Mouse (Mus musculus): ENCODE results near the gene Olfr788. TPM values are rescaled to one million over a fixed set of nuclear protein-coding genes. Genes with fewer than 3 reads are reported as not detected.

Olfr788 gene
- not detected for polyA plus RNA-seq (2021)

DNA sequence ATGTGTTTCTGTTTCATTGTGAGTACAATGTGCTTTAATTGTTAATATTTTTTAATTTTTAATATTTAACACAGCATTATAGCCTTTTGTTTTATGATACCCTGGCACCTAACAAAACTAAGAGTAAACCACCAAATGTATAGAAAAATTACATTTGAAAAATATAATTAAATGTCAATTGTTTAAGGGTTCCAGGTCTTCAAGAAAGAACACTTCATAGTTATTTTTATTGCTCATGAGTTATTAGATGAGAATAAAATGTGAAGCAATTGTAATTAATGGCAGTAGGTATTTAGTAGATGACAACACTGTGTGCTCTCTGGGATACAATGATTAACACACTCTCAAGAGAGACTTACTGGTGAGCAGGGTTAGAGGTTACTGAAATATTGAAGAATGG, at the start of gene Olfr788:
TSS of gene Olfr788 (plus strand) at position 301 of the 400 bp plus-strand sequence.
- DNase-seq (ENCODE audit: low read depth, low spot score) (no peak), ATAC-seq (no peak)
- TF ChIP-seq CTCF (IDR thresholded peaks at IDR 0.05) = no peak
- peaks cover 3% of the 10 kb centered on the region for H3K27me3 ChIP-seq
- in situ Hi-C loops (cut with MboI; ENCODE audit: low pct_unique_long_range_greater_than_20kb) = no loop called here
- CTCF ChIA-PET = no interaction called here
- POLR2A ChIA-PET = no interaction called here

GRCm38 (mm10) chr10:129427006-129427405, 43.8 kb upstream of the Olfr788 start, which contains the start of gene Olfr786:
Gene Olfr786 (plus strand): TSS chr10:129427306.
- in situ Hi-C loops (cut with MboI; ENCODE audit: low pct_unique_long_range_greater_than_20kb) = no loop called here
- H3K27me3 ChIP-seq = no peaks in the 10 kb centered on the region
- TF ChIP-seq CTCF (IDR thresholded peaks at IDR 0.05) = no peak
- DNase-seq (ENCODE audit: low read depth, low spot score) = no peak
- POLR2A ChIA-PET = no interaction called here
- ATAC-seq = no peak
- CTCF ChIA-PET = no interaction called here

DNA sequence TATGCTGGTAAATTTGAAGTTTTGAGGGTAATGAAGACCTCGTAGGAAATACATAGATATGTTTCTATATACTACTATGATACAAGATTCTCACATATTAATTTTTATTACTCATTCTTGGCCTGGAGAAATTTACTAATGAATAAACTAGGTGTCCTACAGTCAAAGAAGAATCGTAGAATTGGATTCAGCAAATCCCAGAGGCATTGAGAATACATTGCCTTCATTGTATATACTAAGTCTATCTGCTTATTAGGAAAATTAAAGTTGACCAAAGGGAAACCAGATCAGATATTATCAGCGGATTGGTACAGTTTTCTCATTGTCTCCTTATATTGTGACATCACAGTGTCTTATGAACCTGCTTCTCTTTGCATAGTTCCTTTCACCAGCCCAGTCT, 9.2 kb upstream of the Olfr788 start, which contains the start of gene Olfr787:
TSS of gene Olfr787 (plus strand) at position 301 of the 400 bp plus-strand sequence.
- in situ Hi-C loops (cut with MboI; ENCODE audit: low pct_unique_long_range_greater_than_20kb) = no loop called here

GRCm38 (mm10) chr10:129473256-129473655, 2.5 kb downstream of the Olfr788 start:
- DNase-seq (ENCODE audit: low read depth, low spot score) (no peak), ATAC-seq (no peak)
- POLR2A ChIA-PET = no interaction called here
- no peak for TF ChIP-seq CTCF (IDR thresholded peaks at IDR 0.05)
- CTCF ChIA-PET = no interaction called here
- in situ Hi-C loops (cut with MboI; ENCODE audit: low pct_unique_long_range_greater_than_20kb) = no loop called here
- H3K27me3 ChIP-seq = no peaks in the 10 kb centered on the region

More for the DNA sequence above, 9.2 kb upstream of the Olfr788 start, which contains the start of gene Olfr787:
- CTCF ChIA-PET = no interaction called here
- DNase-seq (ENCODE audit: low read depth, low spot score) (no peak), ATAC-seq (no peak)
- H3K27me3 ChIP-seq = no peaks in the 10 kb centered on the region
- POLR2A ChIA-PET = no interaction called here
- TF ChIP-seq CTCF (IDR thresholded peaks at IDR 0.05) = no peak

- DNase-seq (ENCODE audit: low read depth, low spot score) (no peak), ATAC-seq (no peak)
- in situ Hi-C loops (cut with MboI; ENCODE audit: low pct_unique_long_range_greater_than_20kb) = no loop called here
- no peak for TF ChIP-seq CTCF (IDR thresholded peaks at IDR 0.05)
- CTCF ChIA-PET = no interaction called here
- POLR2A ChIA-PET = no interaction called here
- H3K27me3 ChIP-seq = no peaks in the 10 kb centered on the region
Measured at GRCm38 (mm10) chr10:129473723-129474122, 2.9 kb downstream of the Olfr788 start.

DNA sequence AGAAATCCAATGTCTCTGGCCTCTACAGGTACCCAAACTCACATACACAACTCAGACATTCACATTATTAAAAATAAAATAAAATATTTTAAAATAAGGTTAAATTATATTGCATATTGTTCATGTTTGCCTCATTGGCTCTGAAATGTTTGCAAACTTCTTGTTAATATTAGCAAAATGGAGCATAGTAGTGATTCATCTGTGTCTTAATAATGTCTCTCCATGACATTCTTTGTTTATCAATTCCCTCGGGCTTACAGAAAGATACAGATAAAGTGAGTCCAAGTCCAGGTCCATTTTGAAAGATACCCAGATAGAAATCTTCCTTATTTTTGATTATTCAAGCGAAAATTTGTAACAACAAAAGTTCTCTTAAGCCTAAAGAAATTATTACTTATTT, 13.7 kb downstream of the Olfr788 start, which contains the start of gene Olfr789:
TSS of gene Olfr789 (plus strand) at position 301 of the 400 bp plus-strand sequence.
- CTCF ChIA-PET = no interaction called here
- no peak for TF ChIP-seq CTCF (IDR thresholded peaks at IDR 0.05)
- DNase-seq (ENCODE audit: low read depth, low spot score) (no peak), ATAC-seq (no peak)
- in situ Hi-C loops (cut with MboI; ENCODE audit: low pct_unique_long_range_greater_than_20kb) = no loop called here
- H3K27me3 ChIP-seq = no peaks in the 10 kb centered on the region
- POLR2A ChIA-PET = no interaction called here

- no peak for TF ChIP-seq CTCF (IDR thresholded peaks at IDR 0.05)
- ATAC-seq = no peak
- CTCF ChIA-PET = no interaction called here
- no peaks in the 10 kb centered on the region for H3K27me3 ChIP-seq
- in situ Hi-C loops (cut with MboI; ENCODE audit: low pct_unique_long_range_greater_than_20kb) = no loop called here
- POLR2A ChIA-PET = no interaction called here
- no peak for DNase-seq (ENCODE audit: low read depth, low spot score)
Measured at GRCm38 (mm10) chr10:129490101-129490500, 19.3 kb downstream of the Olfr788 start.

DNA sequence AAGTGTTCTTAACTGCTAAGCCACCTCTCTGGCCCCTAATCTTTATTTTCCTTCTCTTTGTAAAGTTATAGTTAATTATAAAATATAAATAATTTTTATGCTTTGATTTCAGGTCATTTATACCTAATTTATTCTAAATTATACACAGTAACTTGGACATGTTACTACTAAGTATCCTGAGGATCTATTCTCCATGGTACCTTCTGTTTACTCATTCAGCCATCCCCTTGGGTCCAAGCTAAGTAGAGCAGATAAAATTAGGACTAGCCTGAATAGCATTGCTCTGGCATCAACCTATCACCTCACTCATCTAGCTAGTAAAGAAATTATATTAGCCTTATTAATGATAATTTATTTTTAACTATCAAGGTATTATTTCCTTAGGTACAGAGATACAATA, 27.4 kb downstream of the Olfr788 start, which contains the start of gene Olfr790:
TSS of gene Olfr790 (plus strand) at position 301 of the 400 bp plus-strand sequence.
- DNase-seq (ENCODE audit: low read depth, low spot score) (no peak), ATAC-seq (no peak)
- POLR2A ChIA-PET = no interaction called here
- CTCF ChIA-PET = no interaction called here
- no peaks in the 10 kb centered on the region for H3K27me3 ChIP-seq
- no peak for TF ChIP-seq CTCF (IDR thresholded peaks at IDR 0.05)
- in situ Hi-C loops (cut with MboI; ENCODE audit: low pct_unique_long_range_greater_than_20kb) = no loop called here

DNA sequence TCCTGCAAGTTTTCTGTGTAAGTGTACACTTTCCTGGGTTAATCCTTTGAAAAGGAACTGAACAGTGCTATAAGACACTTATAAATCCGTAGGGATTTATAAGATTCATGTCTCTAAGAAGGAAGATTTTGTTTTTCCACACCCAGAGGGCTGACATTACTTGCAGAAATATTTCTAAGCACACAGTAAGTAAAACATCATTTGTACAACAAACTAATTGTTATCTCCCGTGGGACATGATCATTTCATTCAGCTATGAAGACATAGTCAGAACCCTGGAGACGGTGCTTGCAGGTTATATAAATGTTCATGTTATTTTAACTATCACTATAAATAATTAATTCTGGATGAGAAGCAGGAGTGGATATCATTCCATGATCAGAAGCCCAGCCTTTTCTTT, 50.7 kb downstream of the Olfr788 start, which contains the start of gene Olfr791:
TSS of gene Olfr791 (plus strand) at position 301 of the 400 bp plus-strand sequence.
- no peaks in the 10 kb centered on the region for H3K27me3 ChIP-seq
- ChIA-PET CTCF (no interaction called here), POLR2A (no interaction called here)
- no peak for TF ChIP-seq CTCF (IDR thresholded peaks at IDR 0.05)
- in situ Hi-C loops (cut with MboI; ENCODE audit: low pct_unique_long_range_greater_than_20kb) = no loop called here
- ATAC-seq = no peak
- no peak for DNase-seq (ENCODE audit: low read depth, low spot score)

Other genes with a start within 250 kb of the Olfr788 start
- not detected for gene Olfr774, start 234.8 kb upstream of the Olfr788 start, polyA plus RNA-seq (2021)
- not detected for gene Olfr775, start 222.6 kb upstream of the Olfr788 start, polyA plus RNA-seq (2021)
- gene Olfr776, start 211.9 kb upstream of the Olfr788 start, polyA plus RNA-seq (2021) = not detected
- not detected for gene Olfr777, start 199.5 kb upstream of the Olfr788 start, polyA plus RNA-seq (2021)
- not detected for gene Olfr780, start 152.9 kb upstream of the Olfr788 start, polyA plus RNA-seq (2021)
- gene Olfr781, start 142.1 kb upstream of the Olfr788 start, polyA plus RNA-seq (2021) = not detected
- not detected for gene Olfr782, start 122.1 kb upstream of the Olfr788 start, polyA plus RNA-seq (2021)
- gene Olfr784, start 86.9 kb upstream of the Olfr788 start, polyA plus RNA-seq (2021) = 0.01 TPM
- gene Olfr785, start 65.6 kb upstream of the Olfr788 start, polyA plus RNA-seq (2021) = not detected
- gene Olfr786, start 43.7 kb upstream of the Olfr788 start, polyA plus RNA-seq (2021) = not detected
- not detected for gene Olfr787, start 9.1 kb upstream of the Olfr788 start, polyA plus RNA-seq (2021)
- not detected for gene Olfr789, start 13.8 kb downstream of the Olfr788 start, polyA plus RNA-seq (2021)
- not detected for gene Olfr790, start 27.5 kb downstream of the Olfr788 start, polyA plus RNA-seq (2021)
- gene Olfr791, start 50.8 kb downstream of the Olfr788 start, polyA plus RNA-seq (2021) = not detected
- not detected for gene Olfr792, start 68.2 kb downstream of the Olfr788 start, polyA plus RNA-seq (2021)
- not detected for gene Olfr794, start 96.7 kb downstream of the Olfr788 start, polyA plus RNA-seq (2021)
- not detected for gene Olfr796, start 141.6 kb downstream of the Olfr788 start, polyA plus RNA-seq (2021)
- gene Olfr798, start 156.9 kb downstream of the Olfr788 start, polyA plus RNA-seq (2021) = not detected
- not detected for gene Olfr799, start 166.5 kb downstream of the Olfr788 start, polyA plus RNA-seq (2021)
- not detected for gene Olfr800, start 186.7 kb downstream of the Olfr788 start, polyA plus RNA-seq (2021)
- gene Olfr801, start 202.9 kb downstream of the Olfr788 start, polyA plus RNA-seq (2021) = not detected
- not detected for gene Olfr802, start 217.2 kb downstream of the Olfr788 start, polyA plus RNA-seq (2021)
- gene Olfr803, start 223.3 kb downstream of the Olfr788 start, polyA plus RNA-seq (2021) = not detected
- gene Olfr804, start 232.2 kb downstream of the Olfr788 start, polyA plus RNA-seq (2021) = not detected